Mouse (Mus musculus) frontal cortex, postnatal 36 days (tissue): Measurements from ENCODE around the gene Ddb2.
A peak's percentile ranks its signal among the peaks of the same experiment; 100 is the strongest.

Source experiments
- DNase-seq, 2 experiments: peaks; one replicate each; pipeline ENCODE4 v3.0.0; 2022; ENCODE audit warnings: low spot score in 2 of 2

Ddb2 gene

DNA sequence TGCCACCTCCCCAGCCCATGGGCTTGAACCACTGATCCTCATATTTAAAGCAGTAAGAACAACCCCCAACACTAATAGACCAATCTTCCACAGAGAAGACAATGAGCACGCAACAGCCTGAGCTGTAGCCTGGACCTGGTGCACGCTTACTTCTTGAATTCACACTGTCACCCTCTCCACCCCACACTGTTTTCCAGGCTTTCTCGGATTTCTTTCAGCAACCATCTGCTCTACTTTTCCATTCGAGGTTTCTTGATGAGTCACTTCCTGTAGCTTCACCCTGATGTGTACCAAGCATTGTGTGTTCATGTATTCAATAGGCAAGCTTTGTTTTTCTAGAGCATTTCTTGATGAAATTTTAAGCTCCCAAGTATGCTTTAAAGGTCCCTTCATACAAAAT is 49.4 kb downstream of the Ddb2 start:
- peak in 1 of 2 experiments; percentile 72 for DNase-seq

- DNase-seq = no peak
Observed at GRCm38 (mm10) chr2:91186208-91186607, 50.6 kb downstream of the Ddb2 start.

DNA sequence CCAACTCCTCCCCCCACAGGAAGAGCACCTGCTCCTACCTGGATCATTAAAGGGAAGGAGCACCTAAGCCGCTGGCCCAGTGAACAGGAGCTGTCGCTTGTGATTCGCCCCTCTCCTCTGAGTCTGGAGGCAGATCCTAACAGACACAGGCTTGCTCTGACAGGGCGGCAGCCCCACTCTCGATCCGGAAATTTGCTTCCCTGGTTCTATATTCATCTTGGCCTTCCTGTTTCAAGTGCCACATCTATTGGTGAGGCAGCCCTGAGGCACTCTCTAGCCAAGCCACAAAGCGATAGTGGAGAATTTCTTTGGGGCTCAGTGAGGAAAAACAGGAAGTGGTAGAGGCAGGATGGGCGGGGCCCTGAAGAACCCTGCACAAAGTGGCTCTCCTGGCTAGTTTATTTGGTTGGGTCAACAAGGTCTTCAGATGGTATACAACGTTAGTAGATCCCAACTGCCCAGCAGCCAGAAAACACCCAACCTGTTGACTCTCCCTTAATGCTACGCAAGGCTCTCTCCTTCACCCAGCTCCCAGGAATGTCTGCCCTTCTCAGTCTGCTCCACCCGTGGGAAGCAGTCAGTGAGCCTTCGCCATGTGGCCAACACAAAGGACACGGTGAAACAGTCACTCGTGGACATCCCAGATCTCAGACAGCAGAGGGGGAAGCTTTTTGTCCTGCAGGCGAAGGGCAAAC is 52.9 kb downstream of the Ddb2 start, which contains the start of gene Madd:
TSS of gene Madd (minus strand) at position 127 of the 695 bp plus-strand sequence.
- DNase-seq = no peak

DNA sequence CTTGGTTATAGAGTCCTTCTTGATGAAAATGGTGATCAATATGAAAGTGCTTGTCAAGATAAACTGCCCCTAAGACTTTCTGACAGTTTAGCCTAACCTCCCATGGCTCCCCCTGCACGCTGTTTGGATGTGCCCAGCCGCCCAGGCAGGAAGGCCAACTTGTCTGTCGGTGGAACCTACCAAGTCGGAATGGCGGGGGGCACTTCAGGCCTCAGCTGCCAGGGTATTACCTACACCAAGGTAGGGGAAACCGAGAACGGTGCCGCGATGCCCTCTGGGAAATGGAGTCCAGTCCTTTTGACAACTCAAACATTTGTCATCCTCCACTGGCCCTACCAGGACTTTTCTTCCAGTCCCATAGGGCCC is 53.7 kb downstream of the Ddb2 start:
- peak; percentile 95 to 98 for DNase-seq

DNA sequence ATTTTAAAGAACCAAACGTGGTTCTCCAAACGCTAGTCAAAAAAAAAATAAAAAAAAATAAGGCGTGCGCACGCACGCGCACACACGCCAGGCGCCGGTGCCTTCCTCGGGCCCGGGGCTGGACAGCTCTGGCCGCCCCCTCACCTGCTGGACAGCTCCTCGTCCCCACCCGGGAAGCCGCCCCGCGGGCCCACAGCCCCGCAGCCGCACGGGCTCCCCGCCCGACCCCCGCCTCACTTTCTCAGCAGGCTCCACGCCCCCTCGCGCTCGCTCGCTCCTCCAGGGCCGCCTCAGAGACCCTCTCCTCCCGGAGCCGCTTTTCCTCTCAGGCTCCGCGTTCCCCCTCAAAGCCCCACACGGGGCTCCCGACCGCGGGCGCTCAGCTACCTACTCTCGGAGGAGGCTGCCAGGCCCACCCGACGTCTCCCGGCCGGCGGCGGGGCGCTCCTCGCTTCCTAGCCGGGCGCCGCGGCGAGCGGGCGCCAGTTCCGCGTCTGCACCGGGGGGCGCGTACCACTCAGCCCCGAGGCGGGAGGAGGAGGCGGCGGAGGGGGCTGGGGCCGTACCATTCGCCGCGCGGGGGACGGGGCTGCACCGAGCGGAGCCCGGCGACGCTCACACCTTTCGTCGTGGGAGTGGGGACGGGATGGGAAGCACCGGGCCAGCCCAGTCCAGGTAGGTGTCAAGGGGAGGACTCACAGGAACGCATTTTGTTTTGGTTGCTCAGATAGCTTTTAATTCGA is 54.2 kb downstream of the Ddb2 start:
- DNase-seq = peak; percentile 85 to 86

DNA sequence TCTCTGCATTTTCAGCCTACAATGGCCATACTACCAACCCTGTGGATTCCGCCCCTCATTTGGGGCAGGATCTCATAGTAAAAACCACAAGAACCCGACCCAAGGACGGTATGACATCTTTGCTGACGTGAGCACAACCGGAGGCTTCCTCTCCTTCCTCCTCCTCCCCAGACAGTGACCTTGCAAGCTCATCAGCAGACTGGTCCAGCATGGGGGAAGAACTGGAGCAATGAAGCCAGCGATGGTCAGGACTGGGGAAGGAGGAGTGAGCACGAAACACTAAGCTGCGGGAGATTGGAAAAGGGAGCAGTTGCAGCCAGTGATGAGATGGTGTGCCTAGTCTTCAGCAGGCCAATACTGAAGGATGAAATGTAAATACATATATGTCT is 54.8 kb downstream of the Ddb2 start:
- peak; percentile 34 to 38 for DNase-seq

DNA sequence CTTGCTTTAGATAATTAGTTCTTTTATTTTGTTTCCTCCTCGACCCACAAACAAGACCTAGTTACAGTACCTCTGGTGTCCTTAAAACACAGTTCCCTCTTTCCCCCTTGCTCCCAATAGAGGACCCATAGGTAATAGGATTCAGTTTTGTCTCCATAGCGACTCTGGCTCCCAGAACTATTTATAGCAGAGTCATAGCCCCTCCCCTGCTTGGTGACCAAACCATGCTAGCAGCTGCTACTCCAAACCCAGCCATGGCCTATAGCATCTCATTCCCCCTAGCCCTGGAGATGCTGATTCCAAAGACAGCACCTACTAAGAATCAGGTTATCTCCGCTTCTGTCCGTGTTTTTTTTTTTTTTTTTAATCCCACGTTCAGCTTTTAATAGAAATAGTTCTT is 56.1 kb downstream of the Ddb2 start:
- DNase-seq = no peak

- DNase-seq = no peak
Observed at GRCm38 (mm10) chr2:91179825-91180224, 57.0 kb downstream of the Ddb2 start.

GRCm38 (mm10) chr2:91176234-91176633 is 60.5 kb downstream of the Ddb2 start:
- DNase-seq = no peak

DNA sequence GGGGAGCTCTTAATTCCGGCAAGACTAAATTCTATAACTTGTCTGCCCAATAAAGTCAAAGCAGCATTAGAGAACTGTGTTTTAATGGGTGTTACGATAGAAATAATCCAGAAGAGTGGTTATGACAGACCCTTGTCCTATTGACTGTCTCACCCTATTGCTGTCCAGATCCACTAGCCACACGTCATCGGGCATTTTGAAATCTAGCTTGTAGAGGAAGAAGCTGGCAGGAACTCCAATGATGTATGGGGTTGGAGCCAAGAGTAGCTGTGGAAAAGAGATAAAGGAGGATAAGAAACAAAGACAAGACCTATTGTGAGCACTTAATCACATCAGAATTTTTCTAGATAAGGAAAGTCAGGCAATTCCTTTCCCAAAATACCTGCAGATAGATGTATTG is 61.3 kb downstream of the Ddb2 start:
- no peak for DNase-seq

- DNase-seq = no peak
Observed at GRCm38 (mm10) chr2:91169587-91170322, 67.0 kb downstream of the Ddb2 start.

GRCm38 (mm10) chr2:91167629-91168028 is 69.2 kb downstream of the Ddb2 start:
- DNase-seq = no peak

DNA sequence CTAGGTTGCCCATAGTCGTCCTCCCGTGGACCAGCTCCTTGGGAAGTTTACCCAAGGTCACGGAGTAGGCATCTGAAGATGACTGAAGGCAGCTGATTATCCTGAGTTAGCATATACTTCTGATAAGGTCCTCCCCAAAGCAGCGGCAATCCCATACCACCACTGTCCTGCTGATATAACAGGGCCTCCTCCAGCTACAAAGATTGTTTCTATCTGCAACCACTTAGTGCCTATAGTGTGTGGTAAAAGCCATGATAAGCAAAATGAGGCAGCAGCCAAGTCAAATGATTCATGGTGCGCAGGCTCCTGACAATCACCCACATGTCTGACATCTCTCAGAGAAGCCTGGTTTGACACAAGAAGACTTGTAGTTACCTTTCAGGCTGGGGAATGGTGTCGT is 71.8 kb downstream of the Ddb2 start:
- DNase-seq = no peak

DNA sequence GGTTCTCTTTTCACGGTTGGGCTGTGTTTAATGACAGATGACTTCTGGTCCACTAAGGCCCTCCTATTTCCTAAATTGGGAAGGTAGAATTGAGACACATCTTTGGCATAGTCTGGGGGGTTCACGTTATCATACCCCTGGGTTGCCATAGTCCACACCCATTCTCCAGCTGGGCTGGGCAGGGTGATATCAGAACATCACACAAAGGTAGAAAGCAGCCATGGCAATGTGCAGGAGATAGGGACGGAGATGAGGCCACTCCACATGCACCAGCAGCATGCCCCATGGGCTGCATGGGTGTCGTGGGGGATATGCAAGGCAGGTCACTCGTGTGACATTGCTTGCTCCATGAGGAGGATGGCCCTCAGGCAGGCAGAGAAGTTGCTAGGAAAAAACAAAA is 73.2 kb downstream of the Ddb2 start:
- no peak for DNase-seq

DNA sequence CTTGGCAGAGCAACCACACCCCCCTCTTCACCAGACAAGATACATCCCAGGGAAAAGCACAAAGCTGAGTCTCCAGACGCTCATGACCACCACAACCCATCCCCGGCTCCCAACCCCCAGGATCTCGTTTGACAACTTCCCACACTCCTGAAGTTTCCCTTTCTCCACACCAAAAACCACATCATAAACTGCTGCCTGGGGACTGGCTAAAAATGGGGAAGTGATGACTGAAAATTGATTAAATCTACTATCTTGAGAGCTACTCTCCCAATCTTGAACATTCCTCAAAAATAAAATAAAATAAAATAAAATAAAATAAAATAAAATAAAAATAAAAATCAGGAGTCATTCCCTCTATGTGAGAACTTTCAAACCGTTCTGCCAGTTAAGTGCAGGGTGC is 73.8 kb downstream of the Ddb2 start:
- DNase-seq = no peak
